Mouse (Mus musculus): Measurements from ENCODE around the gene Tenm4.

DNA sequence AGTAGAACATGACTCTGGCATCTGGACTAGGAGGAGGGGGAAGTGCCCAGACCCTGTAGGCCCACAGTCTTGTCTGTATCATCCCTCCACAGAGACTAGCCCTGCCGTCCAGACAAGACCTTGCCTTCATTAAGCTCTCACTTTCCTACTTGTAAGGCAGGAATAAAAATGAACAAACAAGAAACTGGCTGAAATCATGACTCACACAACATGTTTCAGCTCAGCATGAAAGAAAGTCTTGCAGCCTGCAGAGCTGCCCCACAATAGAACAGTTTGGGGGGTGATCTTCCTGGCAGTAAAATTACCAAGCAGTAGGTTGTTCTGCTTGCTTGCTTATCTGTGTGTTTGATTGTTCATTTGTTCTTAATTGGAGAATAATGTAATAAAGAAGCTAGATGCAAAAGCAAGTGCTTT lies 539.6 kb downstream of the Tenm4 start:
- TF ChIP-seq ZNF384 (IDR thresholded peaks at IDR 0.05; ENCODE audit: low read depth, low read length), result no peak
- TF ChIP-seq HCFC1 (IDR thresholded peaks at IDR 0.05; ENCODE audit: borderline replicate concordance, insufficient read depth, low read length), result no peak
- TF ChIP-seq CHD2 (IDR thresholded peaks at IDR 0.05; ENCODE audit: low read depth, low read length), result no peak
- TF ChIP-seq MAFK (IDR thresholded peaks at IDR 0.05; ENCODE audit: insufficient read depth, low read depth, low read length), result no peak
- TF ChIP-seq ZC3H11A (IDR thresholded peaks at IDR 0.05; ENCODE audit: borderline replicate concordance, low read depth, low read length), result no peak
